Mouse (Mus musculus): ENCODE data around the gene Itga8.

DNA sequence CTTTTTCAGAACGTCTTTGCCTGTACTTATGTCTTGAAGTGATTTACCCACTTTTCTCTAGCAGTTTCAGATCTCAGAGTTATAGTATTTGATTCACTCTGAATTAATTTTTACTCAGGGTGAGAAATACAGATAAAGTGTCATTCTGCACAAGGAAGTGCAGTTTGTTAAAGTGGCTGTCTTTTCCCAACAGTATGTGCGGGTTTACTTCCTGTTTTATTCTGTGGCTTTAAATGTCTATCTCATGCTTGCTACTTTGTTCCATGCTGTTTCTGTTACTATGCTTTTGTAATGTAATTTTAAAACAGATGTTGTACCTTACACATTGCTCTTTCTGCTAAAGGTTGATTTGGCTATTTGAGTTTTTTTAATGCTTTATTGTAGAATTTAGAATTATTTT is 216.2 kb downstream of the Itga8 start:
- TF ChIP-seq CTCF (IDR thresholded peaks at IDR 0.05; ENCODE audit: low read depth, low read length): no peak
- no peak for TF ChIP-seq GATA1 (IDR thresholded peaks at IDR 0.05; ENCODE audit: borderline replicate concordance, low read length)
- TF ChIP-seq TAL1 (conservative IDR thresholded peaks at IDR 0.05; ENCODE audit: low read depth, low read length): no peak

All from G1E (cell line).